Mouse (Mus musculus): Measurements from ENCODE around the gene Prr13. TPM values are rescaled to one million over a fixed set of nuclear protein-coding genes. Genes with fewer than 3 reads are reported as not detected.

Gene Prr13
- polyA plus RNA-seq, 2 experiments: 84.6 to 111 TPM

GRCm38 (mm10) chr15:102449366-102449765 is 9.5 kb upstream of the Prr13 start:
- Histone ChIP-seq H3K27ac (no peak overlapping the region), H3K4me3 (ENCODE audit: insufficient read depth in 1 of 2, low read depth in 2 of 2, low read length in 2 of 2) (no peak overlapping the region), H3K27me3 (ENCODE audit: control insufficient read depth, insufficient read depth, low read length) (no peaks in the 10 kb centered on the region), H3K4me1 (replicated peaks; ENCODE audit: control insufficient read depth in 2 of 2, insufficient read depth in 2 of 2, low read length in 1 of 2) (peaks cover 0 to 2% of the 10 kb centered on the region in 2 experiments; a peak in 3 of 4 replicates), H3K36me3 (replicated peaks; ENCODE audit: control insufficient read depth, insufficient read depth, low read depth) (no peaks in the 10 kb centered on the region), H3K9me3 (ENCODE audit: control insufficient read depth, low read length) (no peaks in the 10 kb centered on the region), H3K4me2 (ENCODE audit: low read depth) (no peak overlapping the region), H3K9ac (replicated peaks) (no peak overlapping the region)
- ATAC-seq (ENCODE audit: insufficient read depth): no peak
- DNase-seq (ENCODE audit: low read depth in 3 of 3, low spot score in 3 of 3): no peak
- WGBS (ENCODE audit: insufficient replicate concordance): 56% methylated on average over 8 of the region's 8 CpGs
- TF ChIP-seq CTCF (IDR thresholded peaks at IDR 0.05; ENCODE audit: low read depth) (no peak), EP300 (IDR thresholded peaks at IDR 0.05; ENCODE audit: low read depth) (no peak)

GRCm38 (mm10) chr15:102450928-102451327 is 7.9 kb upstream of the Prr13 start:
- DNase-seq (ENCODE audit: low read depth in 3 of 3, low spot score in 3 of 3) (no peak), ATAC-seq (ENCODE audit: insufficient read depth) (no peak)
- no peaks in the 10 kb centered on the region for H3K27me3 ChIP-seq (ENCODE audit: control insufficient read depth, insufficient read depth, low read length)
- WGBS (ENCODE audit: insufficient replicate concordance): 29% methylated on average over 7 of the region's 7 CpGs
- no peaks in the 10 kb centered on the region for H3K9me3 ChIP-seq (ENCODE audit: control insufficient read depth, low read length)
- TF ChIP-seq CTCF (IDR thresholded peaks at IDR 0.05; ENCODE audit: low read depth) (no peak), EP300 (IDR thresholded peaks at IDR 0.05; ENCODE audit: low read depth) (no peak)
- H3K4me2 ChIP-seq (ENCODE audit: low read depth): peak overlapping the region; percentile 20; the same call in 1 of the 2 replicates
- no peak overlapping the region for H3K9ac ChIP-seq (replicated peaks)
- peaks cover 0 to 2% of the 10 kb centered on the region in 2 experiments; a peak in 3 of 4 replicates for H3K4me1 ChIP-seq (replicated peaks; ENCODE audit: control insufficient read depth in 2 of 2, insufficient read depth in 2 of 2, low read length in 1 of 2)
- no peak overlapping the region for H3K4me3 ChIP-seq (ENCODE audit: insufficient read depth in 1 of 2, low read depth in 2 of 2, low read length in 2 of 2)
- H3K36me3 ChIP-seq (replicated peaks; ENCODE audit: control insufficient read depth, insufficient read depth, low read depth): no peaks in the 10 kb centered on the region
- no peak overlapping the region for H3K27ac ChIP-seq

GRCm38 (mm10) chr15:102451666-102452430 is 7.0 kb upstream of the Prr13 start:
- no peaks in the 10 kb centered on the region for H3K9me3 ChIP-seq (ENCODE audit: control insufficient read depth, low read length)
- H3K4me2 ChIP-seq (ENCODE audit: low read depth): no peak overlapping the region
- no peak overlapping the region for H3K27ac ChIP-seq
- DNase-seq (ENCODE audit: low read depth in 3 of 3, low spot score in 3 of 3): no peak
- WGBS (ENCODE audit: insufficient replicate concordance): 72% methylated on average over 26 of the region's 26 CpGs
- H3K4me3 ChIP-seq (ENCODE audit: insufficient read depth in 1 of 2, low read depth in 2 of 2, low read length in 2 of 2): no peak overlapping the region
- no peaks in the 10 kb centered on the region for H3K27me3 ChIP-seq (ENCODE audit: control insufficient read depth, insufficient read depth, low read length)
- H3K36me3 ChIP-seq (replicated peaks; ENCODE audit: control insufficient read depth, insufficient read depth, low read depth): no peaks in the 10 kb centered on the region
- peaks cover 0 to 2% of the 10 kb centered on the region in 2 experiments; a peak in 3 of 4 replicates for H3K4me1 ChIP-seq (replicated peaks; ENCODE audit: control insufficient read depth in 2 of 2, insufficient read depth in 2 of 2, low read length in 1 of 2)
- H3K9ac ChIP-seq (replicated peaks): no peak overlapping the region
- TF ChIP-seq CTCF (IDR thresholded peaks at IDR 0.05; ENCODE audit: low read depth) (no peak), EP300 (IDR thresholded peaks at IDR 0.05; ENCODE audit: low read depth) (no peak)
- ATAC-seq (ENCODE audit: insufficient read depth): no peak

- peak in 1 of 3 experiments; percentile 33 for DNase-seq (ENCODE audit: low read depth in 3 of 3, low spot score in 3 of 3)
- H3K4me1 ChIP-seq (replicated peaks; ENCODE audit: control insufficient read depth in 2 of 2, insufficient read depth in 2 of 2, low read length in 1 of 2): peaks cover 36 to 39% of the 10 kb centered on the region in 2 experiments
- WGBS (ENCODE audit: insufficient replicate concordance): 44% methylated on average over 6 of the region's 6 CpGs
Measured at GRCm38 (mm10) chr15:102455993-102456392, 2.8 kb upstream of the Prr13 start.

GRCm38 (mm10) chr15:102458050-102458736 is 635 bp upstream of the Prr13 start:
- H3K9ac ChIP-seq (replicated peaks): peak overlapping the region; percentile 43
- H3K27ac ChIP-seq: peak overlapping the region; percentile 87
- peaks cover 40 to 45% of the 10 kb centered on the region in 2 experiments for H3K4me1 ChIP-seq (replicated peaks; ENCODE audit: control insufficient read depth in 2 of 2, insufficient read depth in 2 of 2, low read length in 1 of 2)
- TF ChIP-seq EP300 (IDR thresholded peaks at IDR 0.05; ENCODE audit: low read depth) (no peak), CTCF (IDR thresholded peaks at IDR 0.05; ENCODE audit: low read depth) (no peak)
- WGBS (ENCODE audit: insufficient replicate concordance): 28% methylated on average over 5 of the region's 5 CpGs
- no peaks in the 10 kb centered on the region for H3K9me3 ChIP-seq (ENCODE audit: control insufficient read depth, low read length)
- ATAC-seq (ENCODE audit: insufficient read depth) (peak; percentile 11; the same call in 1 of the 2 replicates), DNase-seq (ENCODE audit: low read depth in 3 of 3, low spot score in 3 of 3) (peak in 1 of 3 experiments; percentile 47)
- no peaks in the 10 kb centered on the region for H3K36me3 ChIP-seq (replicated peaks; ENCODE audit: control insufficient read depth, insufficient read depth, low read depth)
- H3K4me3 ChIP-seq (ENCODE audit: insufficient read depth in 1 of 2, low read depth in 2 of 2, low read length in 2 of 2): peak overlapping the region in 1 of 2 experiments; percentile 55; a peak in 2 of 4 replicates
- H3K27me3 ChIP-seq (ENCODE audit: control insufficient read depth, insufficient read depth, low read length): no peaks in the 10 kb centered on the region
- H3K4me2 ChIP-seq (ENCODE audit: low read depth): peak overlapping the region; percentile 88

More at GRCm38 (mm10) chr15:102455993-102456392, 2.8 kb upstream of the Prr13 start:
- Histone ChIP-seq H3K9me3 (ENCODE audit: control insufficient read depth, low read length) (no peaks in the 10 kb centered on the region), H3K9ac (replicated peaks) (no peak overlapping the region), H3K36me3 (replicated peaks; ENCODE audit: control insufficient read depth, insufficient read depth, low read depth) (no peaks in the 10 kb centered on the region), H3K4me2 (ENCODE audit: low read depth) (no peak overlapping the region), H3K4me3 (ENCODE audit: insufficient read depth in 1 of 2, low read depth in 2 of 2, low read length in 2 of 2) (no peak overlapping the region), H3K27ac (no peak overlapping the region), H3K27me3 (ENCODE audit: control insufficient read depth, insufficient read depth, low read length) (no peaks in the 10 kb centered on the region)
- no peak for ATAC-seq (ENCODE audit: insufficient read depth)
- TF ChIP-seq EP300 (IDR thresholded peaks at IDR 0.05; ENCODE audit: low read depth) (no peak), CTCF (IDR thresholded peaks at IDR 0.05; ENCODE audit: low read depth) (peak; percentile 86)

Measured in liver, embryonic 14.5 days (tissue).